20 mouse cellular contexts compared by ENCODE assay signal in the genomic region with DNA sequence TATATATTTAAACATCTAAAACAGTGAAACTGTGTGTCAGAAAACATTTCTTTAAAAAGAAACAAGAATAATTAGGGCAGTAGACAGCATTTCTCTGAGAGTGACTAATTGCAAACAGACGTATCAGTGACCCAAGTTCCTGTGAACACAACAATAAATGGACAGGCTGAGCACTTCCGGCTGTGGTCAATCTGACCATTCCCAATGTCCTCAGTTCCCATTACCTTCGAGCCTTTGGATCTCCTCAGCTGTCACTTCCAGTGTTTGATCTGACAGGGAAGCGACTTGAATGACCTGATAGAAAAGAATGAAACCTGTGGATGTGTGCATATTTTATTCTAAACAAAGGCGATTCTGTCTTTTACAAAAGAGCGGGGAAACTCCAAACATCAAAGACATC. TPM values are rescaled to one million over a fixed set of nuclear protein-coding genes. Genes with fewer than 3 reads are reported as not detected.
DNase-seq lines count a peak whose midpoint lies in the region; ATAC-seq and TF ChIP-seq lines count a peak whose summit lies in the region.
"Had no signal": no experiment of that assay in that cellular context is flagged by ENCODE, and none has a peak within 500 bp of the region (broad histone marks: within the 10 kb centered on the region; RNA-seq: fewer than 3 reads in every experiment).

No protein-coding gene starts in this region.

- no peak for TF ChIP-seq EP300 in lung, postnatal 0 days (IDR thresholded peaks at IDR 0.05)

- no peaks in the 10 kb centered on the region for H3K27me3 ChIP-seq in intestine, embryonic 14.5 days (replicated peaks; ENCODE audit: control insufficient read depth, insufficient read depth, low read length)
- H3K27me3 ChIP-seq in intestine, postnatal 0 days (replicated peaks; ENCODE audit: control insufficient read depth, insufficient read depth, low read length), result no peaks in the 10 kb centered on the region
- no peaks in the 10 kb centered on the region for H3K27me3 ChIP-seq in lung, postnatal 0 days (replicated peaks; ENCODE audit: insufficient read depth, low read length)
- H3K27me3 ChIP-seq in embryonic facial prominence, embryonic 15.5 days, result no peaks in the 10 kb centered on the region
- H3K27me3 ChIP-seq: forebrain, embryonic 15.5 days had no signal

- H3K4me1 ChIP-seq in intestine, embryonic 14.5 days (replicated peaks; ENCODE audit: control insufficient read depth, insufficient read depth, low read length), result peaks cover 11% of the 10 kb centered on the region; the same call in 1 of the 2 replicates
- no peaks in the 10 kb centered on the region for H3K4me1 ChIP-seq in intestine, postnatal 0 days (replicated peaks; ENCODE audit: control insufficient read depth, insufficient read depth, low read length)
- H3K4me1 ChIP-seq in lung, postnatal 0 days (ENCODE audit: insufficient read depth, low read depth, low read length), result peaks cover 8% of the 10 kb centered on the region; the same call in 1 of the 2 replicates
- H3K4me1 ChIP-seq in lung, adult 2 months (ENCODE audit: control insufficient read depth, insufficient read depth, low read length), result no peaks in the 10 kb centered on the region
- peaks cover 41% of the 10 kb centered on the region for H3K4me1 ChIP-seq in embryonic facial prominence, embryonic 15.5 days

- DNase-seq in intestine, embryonic 14.5 days (ENCODE audit: low spot score), result no peak
- no peak for DNase-seq in lung, postnatal 0 days (ENCODE audit: low spot score)
- DNase-seq in lung, adult 2 months, result no peak
- no peak for DNase-seq in urinary bladder, adult 2 months (ENCODE audit: low spot score)
- DNase-seq in gastrocnemius, postnatal 25 days, result no peak
- DNase-seq: cerebellum, adult 8-10 months; left cerebral cortex, postnatal 4 days; thymus, adult 18-20 months had no signal

- TF ChIP-seq CTCF in intestine, postnatal 0 days (IDR thresholded peaks at IDR 0.05; ENCODE audit: low read depth), result no peak
- no peak for TF ChIP-seq CTCF in lung, postnatal 0 days (IDR thresholded peaks at IDR 0.05)
- no peak for TF ChIP-seq CTCF in lung, adult 2 months (IDR thresholded peaks at IDR 0.05; ENCODE audit: insufficient read depth, low read length)

- no peaks in the 10 kb centered on the region for H3K9me3 ChIP-seq in intestine, embryonic 14.5 days (ENCODE audit: control insufficient read depth, low read length)
- no peaks in the 10 kb centered on the region for H3K9me3 ChIP-seq in intestine, postnatal 0 days (ENCODE audit: control insufficient read depth)
- no peaks in the 10 kb centered on the region for H3K9me3 ChIP-seq in lung, postnatal 0 days (ENCODE audit: low read length)
- no peaks in the 10 kb centered on the region for H3K9me3 ChIP-seq in embryonic facial prominence, embryonic 15.5 days (replicated peaks)
- H3K9me3 ChIP-seq: forebrain, embryonic 15.5 days had no signal

- peak overlapping the region; percentile 70; the same call in 1 of the 2 replicates for H3K27ac ChIP-seq in intestine, embryonic 14.5 days (ENCODE audit: low read depth)
- no peak overlapping the region for H3K27ac ChIP-seq in intestine, postnatal 0 days (ENCODE audit: low read depth, low read length)
- H3K27ac ChIP-seq in lung, postnatal 0 days (ENCODE audit: low read length), result 0 out of 2 replicates have a peak overlapping the region, but pooled peaks have one; percentile 17
- peak overlapping the region; percentile 36 for H3K27ac ChIP-seq in embryonic facial prominence, embryonic 15.5 days (replicated peaks)
- H3K27ac ChIP-seq: forebrain, embryonic 15.5 days had no signal

- H3K36me3 ChIP-seq in intestine, embryonic 14.5 days (ENCODE audit: control insufficient read depth, insufficient read depth, low read length), result no peaks in the 10 kb centered on the region
- no peaks in the 10 kb centered on the region for H3K36me3 ChIP-seq in intestine, postnatal 0 days (ENCODE audit: control insufficient read depth, insufficient read depth)
- H3K36me3 ChIP-seq in lung, postnatal 0 days (ENCODE audit: insufficient read depth, low read length), result no peaks in the 10 kb centered on the region
- H3K36me3 ChIP-seq in embryonic facial prominence, embryonic 15.5 days, result no peaks in the 10 kb centered on the region
- H3K36me3 ChIP-seq: forebrain, embryonic 15.5 days had no signal

- H3K9ac ChIP-seq in intestine, embryonic 14.5 days (ENCODE audit: low read length), result no peak overlapping the region
- H3K9ac ChIP-seq in intestine, postnatal 0 days (ENCODE audit: low read depth, low read length), result no peak overlapping the region
- H3K9ac ChIP-seq in lung, postnatal 0 days (replicated peaks; ENCODE audit: low read depth), result no peak overlapping the region
- H3K9ac ChIP-seq in embryonic facial prominence, embryonic 15.5 days, result no peak overlapping the region
- H3K9ac ChIP-seq: forebrain, embryonic 15.5 days had no signal

- ATAC-seq in intestine, embryonic 14.5 days (replicated peaks; ENCODE audit: low FRiP score, low TSS enrichment, low read depth), result no peak
- ATAC-seq in intestine, postnatal 0 days, result no peak
- ATAC-seq in lung, postnatal 0 days, result no peak
- no peak for ATAC-seq in embryonic facial prominence, embryonic 15.5 days (ENCODE audit: insufficient number of reproducible peaks, low FRiP score, low TSS enrichment, low read depth)
- ATAC-seq: forebrain, embryonic 15.5 days; midbrain, embryonic 16.5 days had no signal

- TF ChIP-seq POLR2A in lung, adult 2 months (IDR thresholded peaks at IDR 0.05; ENCODE audit: borderline replicate concordance, extremely low read depth, low read depth, low read length), result no peak

- no peak overlapping the region for H3K4me2 ChIP-seq in intestine, embryonic 14.5 days (ENCODE audit: low read length)
- H3K4me2 ChIP-seq in intestine, postnatal 0 days (replicated peaks; ENCODE audit: low read depth), result no peak overlapping the region
- H3K4me2 ChIP-seq in lung, postnatal 0 days (replicated peaks; ENCODE audit: low read depth, low read length), result no peak overlapping the region
- no peak overlapping the region for H3K4me2 ChIP-seq in embryonic facial prominence, embryonic 15.5 days (replicated peaks)
- H3K4me2 ChIP-seq: forebrain, embryonic 15.5 days had no signal

- 51% methylated on average over 6 of the region's 6 CpGs for WGBS in intestine, embryonic 14.5 days
- 62% methylated on average over 6 of the region's 6 CpGs for WGBS in intestine, postnatal 0 days
- 50% methylated on average over 6 of the region's 6 CpGs for WGBS in lung, postnatal 0 days
- WGBS in lung, adult 2 months, result 45% methylated on average over 6 of the region's 6 CpGs
- 45% methylated on average over 6 of the region's 6 CpGs for WGBS in embryonic facial prominence, embryonic 15.5 days

- no peak overlapping the region for H3K4me3 ChIP-seq in intestine, embryonic 14.5 days (ENCODE audit: low read depth, low read length)
- no peak overlapping the region for H3K4me3 ChIP-seq in intestine, postnatal 0 days (ENCODE audit: low read depth, low read length)
- H3K4me3 ChIP-seq in lung, postnatal 0 days (ENCODE audit: low read depth, low read length), result no peak overlapping the region
- no peak overlapping the region for H3K4me3 ChIP-seq in lung, adult 2 months (replicated peaks; ENCODE audit: extremely low read depth, low read depth, low read length)
- no peak overlapping the region for H3K4me3 ChIP-seq in embryonic facial prominence, embryonic 15.5 days (replicated peaks)
- H3K4me3 ChIP-seq: forebrain, embryonic 15.5 days; layer of hippocampus, adult 2 months had no signal

RNA-seq across cellular contexts. Expression of a gene that starts 27.0 kb away (rescaled TPM):
- polyA plus RNA-seq in intestine, embryonic 14.5 days (2014; fragmentation: Nextera tagmentation; extraction: Ambion mirVana), result 2.6 and 167 TPM in 2 replicates
- polyA plus RNA-seq in intestine, postnatal 0 days (2015; fragmentation: Nextera tagmentation; extraction: Ambion mirVana), result 3.5 and 4.1 TPM in 2 replicates
- 8.8 and 11.2 TPM in 2 replicates for polyA plus RNA-seq in lung, postnatal 0 days (2015; fragmentation: Nextera tagmentation; extraction: Ambion mirVana)
- polyA plus RNA-seq in lung, adult 2 months (2012; rRNA removed), result 0.39 and 4.3 TPM in 2 replicates
- polyA plus RNA-seq in embryonic facial prominence, embryonic 15.5 days (2015; fragmentation: Nextera tagmentation; extraction: Ambion mirVana), result 0.98 and 1.2 TPM in 2 replicates
- 0.15 and 0.47 TPM in 2 replicates for polyA plus RNA-seq in urinary bladder, adult 2 months (2012; rRNA removed)
- not detected for total RNA-seq in gastrocnemius, postnatal 25 days (2021)
- total RNA-seq: common myeloid progenitor, adult 5-6 weeks; ES-E14; gastrocnemius, adult 18-20 months; granulocyte monocyte progenitor cell, adult 5-6 weeks; layer of hippocampus, adult 2 months; left cerebral cortex, postnatal 4 days; megakaryocyte, adult 5-6 weeks had no signal

RNA-seq across cellular contexts. Expression of a gene that starts 27.5 kb away (rescaled TPM):
- 10.0 and 10.3 TPM in 2 replicates for polyA plus RNA-seq in intestine, embryonic 14.5 days (2014; fragmentation: Nextera tagmentation; extraction: Ambion mirVana)
- polyA plus RNA-seq in intestine, postnatal 0 days (2015; fragmentation: Nextera tagmentation; extraction: Ambion mirVana), result 3.7 and 4.4 TPM in 2 replicates
- 6.1 and 6.3 TPM in 2 replicates for polyA plus RNA-seq in lung, postnatal 0 days (2015; fragmentation: Nextera tagmentation; extraction: Ambion mirVana)
- polyA plus RNA-seq in lung, adult 2 months (2012; rRNA removed), result 3.7 and 4.6 TPM in 2 replicates
- 30.9 and 33.1 TPM in 2 replicates for polyA plus RNA-seq in embryonic facial prominence, embryonic 15.5 days (2015; fragmentation: Nextera tagmentation; extraction: Ambion mirVana)
- polyA plus RNA-seq in urinary bladder, adult 2 months (2012; rRNA removed), result 5.7 and 7.1 TPM in 2 replicates
- total RNA-seq in gastrocnemius, postnatal 25 days (2021), result 1 to 10 TPM; 1.4 to 2.1 TPM

RNA-seq across cellular contexts. Expression of a gene that starts 55.2 kb away (rescaled TPM):
- 0.19 and 0.23 TPM in 2 replicates for polyA plus RNA-seq in intestine, embryonic 14.5 days (2014; fragmentation: Nextera tagmentation; extraction: Ambion mirVana)
- not detected in 2 replicates for polyA plus RNA-seq in intestine, postnatal 0 days (2015; fragmentation: Nextera tagmentation; extraction: Ambion mirVana)
- polyA plus RNA-seq in lung, postnatal 0 days (2015; fragmentation: Nextera tagmentation; extraction: Ambion mirVana), result not detected in 2 replicates
- not detected in 2 replicates for polyA plus RNA-seq in lung, adult 2 months (2012; rRNA removed)
- 0.43 and 1.3 TPM in 2 replicates for polyA plus RNA-seq in embryonic facial prominence, embryonic 15.5 days (2015; fragmentation: Nextera tagmentation; extraction: Ambion mirVana)
- polyA plus RNA-seq in urinary bladder, adult 2 months (2012; rRNA removed), result 0.03 TPM in 1 of 2 replicates, not detected in the other
- total RNA-seq in gastrocnemius, postnatal 25 days (2021), result not detected
- total RNA-seq: adrenal gland, postnatal 4 days; common myeloid progenitor, adult 5-6 weeks; ES-E14; gastrocnemius, adult 18-20 months; granulocyte monocyte progenitor cell, adult 5-6 weeks; layer of hippocampus, adult 2 months; left cerebral cortex, postnatal 4 days; megakaryocyte, adult 5-6 weeks had no signal
- polyA plus RNA-seq: liver, embryonic 16.5 days; midbrain, embryonic 16.5 days had no signal

RNA-seq across cellular contexts. Expression of a gene that starts 57.3 kb away (rescaled TPM):
- polyA plus RNA-seq in intestine, embryonic 14.5 days (2014; fragmentation: Nextera tagmentation; extraction: Ambion mirVana), result 962 and 973 TPM in 2 replicates
- 145 and 156 TPM in 2 replicates for polyA plus RNA-seq in intestine, postnatal 0 days (2015; fragmentation: Nextera tagmentation; extraction: Ambion mirVana)
- polyA plus RNA-seq in lung, postnatal 0 days (2015; fragmentation: Nextera tagmentation; extraction: Ambion mirVana), result 436 and 472 TPM in 2 replicates
- polyA plus RNA-seq in lung, adult 2 months (2012; rRNA removed), result 108 and 160 TPM in 2 replicates
- polyA plus RNA-seq in embryonic facial prominence, embryonic 15.5 days (2015; fragmentation: Nextera tagmentation; extraction: Ambion mirVana), result 1,312 and 1,376 TPM in 2 replicates
- 4.7 and 5.1 TPM in 2 replicates for polyA plus RNA-seq in urinary bladder, adult 2 months (2012; rRNA removed)
- total RNA-seq in gastrocnemius, postnatal 25 days (2021), result 10 to 100 TPM; 10.5 to 19.9 TPM
- total RNA-seq: granulocyte monocyte progenitor cell, adult 5-6 weeks had no signal
